Mouse (Mus musculus) urinary bladder, postnatal 25 days (tissue): ENCODE results near the gene Sdc3.

Experiments used
- DNase-seq: peaks from one replicate; pipeline ENCODE4 v3.0.0; 2022; ENCODE audit warnings: low spot score

The Sdc3 gene

GRCm38 (mm10) chr4:130794771-130795170 lies 2.4 kb downstream of the Sdc3 start:
- no peak for DNase-seq

- no peak for DNase-seq
Measured at GRCm38 (mm10) chr4:130795970-130796369, 3.6 kb downstream of the Sdc3 start.

DNA sequence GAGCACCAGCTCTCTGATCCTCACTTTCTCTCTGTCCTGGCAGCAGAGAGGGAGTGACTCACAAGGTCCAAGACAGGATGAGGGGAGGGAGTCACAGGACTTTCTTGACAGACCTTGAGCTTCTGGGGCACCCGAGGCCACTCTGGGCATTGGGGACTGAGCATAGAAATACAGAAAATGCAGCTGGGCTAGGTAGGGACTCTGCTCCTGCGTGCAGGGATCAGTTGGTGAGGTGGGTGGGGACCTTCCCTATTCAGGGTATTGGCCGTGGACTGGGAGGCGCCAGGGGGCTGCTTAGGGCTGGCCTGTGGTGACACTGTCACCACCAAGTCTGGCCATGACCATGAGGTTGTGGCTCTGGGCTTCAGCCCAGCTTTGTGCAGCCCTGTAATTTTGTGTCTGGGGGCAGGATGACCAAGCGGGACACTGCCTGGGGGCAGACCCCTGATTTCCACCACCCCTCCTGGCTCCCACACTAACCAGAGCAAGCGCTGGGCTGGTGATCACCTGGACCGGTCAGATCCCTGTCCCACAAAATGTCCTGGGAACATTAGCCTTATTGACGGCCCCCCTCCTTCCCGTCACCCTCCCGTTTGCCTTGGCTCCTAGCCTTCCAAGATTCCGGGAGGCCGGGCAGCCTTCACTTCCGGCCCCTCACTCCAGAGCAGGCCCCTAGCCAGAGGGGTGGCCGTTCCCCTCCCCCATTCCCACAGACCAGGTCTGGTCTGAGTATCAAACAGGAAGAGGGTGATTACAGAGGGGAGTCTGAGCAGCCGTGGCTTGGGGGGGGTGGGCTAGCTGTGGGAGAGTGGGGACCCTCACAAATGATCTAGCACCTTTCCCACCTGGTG lies 5.1 kb downstream of the Sdc3 start:
- DNase-seq, result no peak

GRCm38 (mm10) chr4:130798416-130798815 lies 6.1 kb downstream of the Sdc3 start:
- DNase-seq, result no peak

DNA sequence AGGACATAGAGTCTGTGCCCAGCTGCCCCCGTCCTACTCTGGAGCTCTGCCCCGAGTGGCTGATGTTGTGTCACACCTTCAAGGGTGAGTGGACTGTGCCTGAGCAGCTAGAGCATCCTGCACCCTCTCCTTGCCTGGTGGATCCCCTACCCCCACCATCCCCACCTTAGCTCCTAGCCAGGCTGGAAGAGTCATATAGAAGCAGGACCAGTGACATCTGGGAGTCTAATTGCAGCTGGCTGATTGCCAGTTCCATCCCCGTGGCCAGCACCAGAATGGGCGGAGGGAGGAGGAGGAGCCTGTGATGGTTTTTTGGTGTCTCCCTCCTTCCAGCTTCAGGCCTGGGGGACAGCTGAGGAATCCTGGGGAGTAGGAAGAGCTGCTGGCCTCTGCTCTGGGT lies 6.8 kb downstream of the Sdc3 start:
- DNase-seq, result no peak

DNA sequence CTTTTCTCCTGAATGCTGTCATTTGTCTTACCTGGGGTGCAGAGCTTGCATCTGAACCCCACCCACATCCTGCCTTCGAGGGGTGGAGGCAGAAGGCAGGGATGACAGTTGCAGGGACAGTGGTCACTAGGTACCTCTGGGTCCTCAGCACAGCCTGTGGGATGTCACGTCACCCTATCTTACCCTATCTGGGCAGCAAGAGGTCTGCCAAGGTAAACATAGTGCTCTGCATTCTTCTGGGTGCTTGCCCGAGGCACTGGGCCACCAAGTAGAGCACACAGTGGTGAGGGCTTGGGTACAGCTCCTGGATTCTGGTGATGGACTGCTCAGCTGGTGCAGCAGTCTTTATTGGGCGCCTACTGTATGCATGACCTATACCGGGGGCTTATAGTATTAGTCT lies 7.2 kb downstream of the Sdc3 start:
- no peak for DNase-seq

DNA sequence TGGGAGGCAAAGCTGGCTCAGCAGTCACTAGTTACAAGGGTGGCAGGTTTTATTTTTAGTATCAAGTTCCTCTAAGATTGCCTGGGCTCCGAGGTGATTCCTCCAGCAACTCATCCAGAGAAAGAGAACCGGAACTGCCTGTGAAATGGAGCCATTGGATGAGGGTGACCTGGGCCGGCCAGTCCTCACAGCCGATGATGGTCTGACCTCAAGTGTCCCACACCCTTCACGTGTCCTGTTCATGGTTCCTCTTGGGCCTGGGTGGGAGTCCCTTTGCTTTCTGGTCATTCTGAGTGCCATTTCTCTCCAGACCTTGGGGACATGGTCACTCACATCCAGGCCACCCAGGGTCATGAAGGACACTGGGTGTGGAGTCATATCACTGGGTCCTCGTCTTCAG lies 7.8 kb downstream of the Sdc3 start:
- DNase-seq, result no peak

DNA sequence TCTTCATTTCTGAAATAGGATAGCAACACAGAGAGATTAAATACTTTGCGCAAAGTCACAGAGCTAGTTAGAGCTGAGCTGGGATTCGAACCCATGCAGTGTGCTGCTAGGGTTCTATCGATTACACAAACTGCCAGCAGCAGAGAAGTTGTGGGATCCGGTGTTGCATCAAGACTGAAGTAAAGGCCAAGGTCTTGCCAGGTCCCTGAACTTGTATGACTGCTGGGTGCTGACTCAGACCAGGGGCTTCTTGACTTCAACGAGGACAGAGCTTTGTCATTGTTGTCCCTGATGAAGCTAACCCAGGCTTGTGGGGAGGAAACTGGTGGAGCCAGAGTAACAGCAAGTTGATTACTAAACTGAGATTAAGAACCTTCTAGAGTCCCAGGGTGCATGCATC lies 8.9 kb downstream of the Sdc3 start:
- no peak for DNase-seq

DNA sequence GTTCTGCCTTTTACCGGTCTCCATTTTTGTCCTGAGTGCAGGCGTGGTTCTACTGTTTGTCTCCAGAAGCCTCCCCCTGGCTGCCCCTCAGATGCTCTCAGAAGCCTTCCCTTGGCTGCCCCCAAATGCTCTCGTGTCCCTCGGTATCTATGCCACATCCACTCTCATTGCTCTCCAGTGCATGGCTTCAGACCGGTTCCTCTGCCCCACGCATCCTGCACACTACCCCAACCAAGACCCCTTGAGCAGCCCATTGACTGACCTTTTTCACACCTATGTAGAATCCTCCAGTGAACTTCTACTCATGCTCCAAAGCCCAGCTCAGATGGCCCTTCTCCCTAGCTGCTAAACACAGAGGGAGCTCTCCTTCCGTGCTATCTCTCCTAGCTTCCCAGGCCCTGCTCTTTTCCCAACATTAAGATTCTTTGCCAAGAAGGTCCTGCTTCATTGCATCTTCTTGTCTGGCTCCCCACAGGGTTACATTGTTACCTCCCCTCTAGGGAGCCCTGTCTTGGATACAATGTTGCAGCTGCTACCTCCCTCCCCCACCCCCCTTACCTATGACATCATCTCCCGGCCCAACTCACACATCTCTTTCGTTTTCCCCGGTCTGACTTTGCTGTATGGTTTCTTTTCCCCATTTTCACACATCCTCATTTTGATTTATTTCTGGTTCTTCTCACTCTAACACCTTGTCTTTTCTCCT lies 9.4 kb downstream of the Sdc3 start:
- no peak for DNase-seq

DNA sequence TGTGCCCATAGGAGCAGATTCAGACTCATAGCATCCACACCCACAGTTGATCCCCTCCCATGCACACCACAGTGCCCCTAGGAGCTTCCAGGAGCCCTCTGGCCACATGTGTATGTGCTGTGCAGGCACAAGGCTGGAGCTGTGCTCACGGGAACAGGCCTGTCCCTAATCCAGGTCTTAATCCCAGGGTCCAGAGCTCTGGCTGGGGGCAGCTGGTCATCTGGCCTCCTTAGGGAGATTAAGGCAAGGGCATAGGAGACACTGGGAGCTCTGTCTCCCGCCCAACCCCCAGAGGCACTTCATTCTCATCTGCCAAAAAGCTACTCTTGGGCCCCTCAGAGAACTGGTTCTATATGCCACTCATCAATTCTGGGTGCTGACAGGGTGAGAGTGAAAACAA lies 11.3 kb downstream of the Sdc3 start:
- no peak for DNase-seq

DNA sequence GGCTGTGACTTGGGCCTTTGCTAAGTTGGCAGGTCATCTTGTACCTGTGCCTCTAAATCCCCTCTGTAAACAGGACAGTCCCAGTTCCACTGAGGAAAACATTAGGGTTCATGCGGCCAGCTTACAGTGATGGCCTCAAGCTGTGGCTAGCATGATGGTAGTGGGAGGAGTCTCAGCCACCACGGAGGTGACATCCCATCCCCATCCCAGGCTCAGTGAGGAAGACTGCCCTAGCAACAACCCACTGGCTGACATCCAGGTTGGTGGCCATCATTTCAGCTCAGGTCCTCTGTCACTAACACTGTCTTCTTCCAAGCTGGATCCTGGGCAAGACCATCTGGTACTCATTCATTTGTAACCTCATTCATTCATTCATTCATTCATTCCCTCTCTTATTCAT lies 12.0 kb downstream of the Sdc3 start:
- DNase-seq, result no peak

GRCm38 (mm10) chr4:130804771-130805361 lies 12.5 kb downstream of the Sdc3 start:
- no peak for DNase-seq

- DNase-seq, result no peak
Measured at GRCm38 (mm10) chr4:130805746-130806145, 13.4 kb downstream of the Sdc3 start.

DNA sequence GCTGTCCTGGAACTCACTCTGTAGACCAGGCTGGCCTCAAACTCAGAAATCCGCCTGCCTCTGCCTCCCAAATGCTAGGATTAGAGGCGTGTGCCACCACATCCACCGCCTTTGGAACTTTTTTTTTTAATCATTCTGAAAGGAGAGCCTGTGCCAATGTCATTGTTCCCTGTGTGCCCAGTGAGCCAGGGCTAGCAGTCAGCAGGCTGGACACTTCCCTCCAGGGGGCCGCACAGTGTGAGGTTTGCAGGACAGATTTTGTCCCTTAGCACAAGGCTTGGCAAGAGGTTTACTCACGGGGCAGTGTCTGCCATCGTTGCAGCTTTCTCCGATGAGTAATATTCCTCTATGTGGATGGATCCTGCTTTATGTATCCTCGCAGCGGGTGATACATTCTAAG lies 14.4 kb downstream of the Sdc3 start:
- no peak for DNase-seq

- no peak for DNase-seq
Measured at GRCm38 (mm10) chr4:130809784-130810183, 17.4 kb downstream of the Sdc3 start.

DNA sequence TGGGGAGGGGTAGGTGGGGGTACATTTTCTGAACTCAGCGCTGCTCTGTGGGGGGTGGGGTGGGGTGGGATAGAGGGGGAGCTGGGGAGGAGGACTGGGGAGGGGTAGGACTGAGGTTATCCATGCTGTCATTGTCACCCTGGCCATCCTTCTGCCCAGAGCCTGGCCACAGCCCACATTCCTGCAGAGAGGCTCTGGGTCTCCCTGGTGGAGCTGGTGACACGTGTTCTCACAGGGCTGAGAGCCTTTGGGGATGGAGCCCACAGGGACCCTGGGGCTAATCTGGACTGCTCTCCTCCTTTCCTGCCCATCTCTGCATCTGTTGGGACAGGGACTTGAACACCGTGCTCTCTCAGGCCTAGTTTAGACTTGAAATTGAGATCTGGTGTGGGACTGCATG lies 18.5 kb downstream of the Sdc3 start:
- DNase-seq, result no peak

GRCm38 (mm10) chr4:130811385-130811784 lies 19.0 kb downstream of the Sdc3 start:
- no peak for DNase-seq

- no peak for DNase-seq
Measured at GRCm38 (mm10) chr4:130813958-130814357, 21.6 kb downstream of the Sdc3 start.

DNA sequence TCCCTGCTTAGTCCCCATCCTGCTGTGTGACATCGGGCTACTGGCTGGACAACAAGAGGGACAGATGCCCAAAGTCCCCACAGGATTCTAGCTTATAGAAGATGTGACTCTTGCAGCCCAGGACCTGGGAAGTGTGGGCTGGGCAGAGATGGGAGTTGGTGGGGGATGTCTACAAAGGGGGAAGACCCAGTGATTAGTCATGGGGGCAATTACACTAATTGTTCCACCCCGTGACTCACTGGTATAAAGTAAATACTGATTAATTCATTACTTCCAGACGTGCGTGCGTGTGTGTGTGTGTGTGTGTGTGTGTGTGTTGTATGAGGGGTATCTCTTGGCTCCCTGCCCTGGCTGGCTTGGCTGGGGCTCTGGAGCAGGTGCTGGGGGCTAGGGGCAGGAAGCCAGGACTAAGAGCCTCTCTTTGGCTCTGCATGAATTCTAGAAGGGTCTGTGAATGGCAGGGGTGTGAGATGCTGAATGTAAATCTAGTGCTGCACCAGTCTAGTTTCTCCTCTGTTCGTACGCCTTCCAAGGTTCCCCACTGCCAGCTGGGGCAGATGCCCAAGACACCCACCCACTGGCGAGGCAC lies 22.5 kb downstream of the Sdc3 start:
- no peak for DNase-seq

GRCm38 (mm10) chr4:130815860-130816259 lies 23.5 kb downstream of the Sdc3 start:
- DNase-seq, result no peak

- DNase-seq, result no peak
Measured at GRCm38 (mm10) chr4:130819806-130820205, 27.5 kb downstream of the Sdc3 start.

GRCm38 (mm10) chr4:130820594-130821255 lies 28.4 kb downstream of the Sdc3 start:
- DNase-seq, result no peak
